Mouse (Mus musculus) heart, postnatal 4 days (tissue): ENCODE measurements around the gene Camkmt. TPM values are rescaled to one million over a fixed set of nuclear protein-coding genes. Genes with fewer than 3 reads are reported as not detected.

Experiments used
- DNase-seq: peaks from one replicate; pipeline ENCODE4 v3.0.0; 2021
- total RNA-seq, 2 experiments: library from RNA; stranded (reverse); gene quantifications; 2 replicates each; pipeline ENCODE4 v1.2.3; 2021

The Camkmt gene
- total RNA-seq, 2 experiments from 2014 or later: 4.1 to 5.3 TPM

DNA sequence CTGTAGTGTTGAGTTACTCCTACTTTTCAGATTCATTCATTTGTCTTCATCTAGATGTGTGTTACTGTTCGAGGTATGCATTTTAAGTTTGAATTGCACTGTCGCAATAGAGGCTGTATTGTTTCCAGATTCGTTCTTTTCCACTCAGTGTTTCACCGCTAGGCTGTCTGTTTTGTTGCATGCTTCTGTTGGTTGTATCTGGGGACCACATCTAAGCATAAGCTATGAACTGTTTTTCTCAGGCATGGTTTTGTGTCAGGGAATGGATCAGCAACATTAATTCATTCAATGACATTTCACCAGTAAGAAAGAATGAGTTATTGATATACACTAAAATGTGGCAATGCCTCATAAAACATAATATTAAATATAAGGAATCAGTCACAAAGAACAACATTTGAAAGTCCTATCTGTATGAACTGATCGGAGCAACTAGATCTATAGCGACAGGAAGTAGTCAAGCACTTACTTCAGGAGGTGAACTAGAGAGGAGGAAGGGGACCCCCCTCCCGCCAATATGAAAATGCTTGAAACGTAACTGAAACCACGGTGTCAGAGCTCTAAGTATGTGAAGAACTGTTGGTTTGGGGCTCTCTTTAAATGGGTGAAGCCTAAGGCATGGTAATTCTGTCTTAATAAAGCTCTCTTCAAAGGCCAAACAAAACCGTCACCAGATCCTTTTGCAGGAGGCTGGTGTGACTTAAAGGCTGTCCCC lies 80.3 kb downstream of the Camkmt start:
- no peak for DNase-seq

DNA sequence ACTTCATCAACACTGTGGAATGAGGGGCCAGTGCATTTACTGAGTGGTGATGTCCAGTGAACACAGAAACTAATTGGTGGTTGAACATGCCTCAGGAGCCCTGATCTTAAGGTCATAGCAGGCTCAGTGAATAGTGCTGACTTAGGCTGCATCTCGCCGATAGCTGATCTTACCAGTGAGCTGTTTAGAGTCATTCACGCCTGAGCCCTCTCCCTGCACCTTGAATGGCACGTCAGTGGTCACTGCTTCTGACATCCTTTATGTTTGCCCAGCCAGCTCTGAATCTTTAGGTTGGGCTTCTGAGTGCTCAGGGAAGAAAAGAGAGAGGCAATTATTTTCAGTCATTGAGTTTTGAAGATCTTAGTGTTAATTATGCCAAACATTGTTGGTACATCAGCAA lies 81.6 kb downstream of the Camkmt start:
- DNase-seq: no peak

DNA sequence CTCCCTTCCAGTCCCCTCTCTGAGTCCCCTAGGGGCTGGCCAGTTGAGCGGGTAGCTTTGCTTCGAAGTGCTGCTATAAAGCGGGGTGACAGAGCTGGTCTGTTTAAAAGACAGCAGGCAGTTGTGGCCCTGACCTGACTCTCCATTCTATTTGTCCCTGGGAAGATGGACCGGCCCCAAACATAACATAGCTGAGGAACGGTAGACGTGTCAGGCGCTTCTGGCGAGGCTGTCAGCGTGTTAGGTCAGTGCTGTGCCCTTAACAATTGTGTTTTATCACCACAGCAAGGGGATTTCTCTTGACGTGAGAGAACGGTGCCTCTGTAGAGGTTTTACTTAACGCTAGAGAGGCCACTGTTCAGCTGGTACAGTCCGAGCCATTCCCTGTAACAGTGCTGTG lies 86.9 kb downstream of the Camkmt start:
- no peak for DNase-seq

DNA sequence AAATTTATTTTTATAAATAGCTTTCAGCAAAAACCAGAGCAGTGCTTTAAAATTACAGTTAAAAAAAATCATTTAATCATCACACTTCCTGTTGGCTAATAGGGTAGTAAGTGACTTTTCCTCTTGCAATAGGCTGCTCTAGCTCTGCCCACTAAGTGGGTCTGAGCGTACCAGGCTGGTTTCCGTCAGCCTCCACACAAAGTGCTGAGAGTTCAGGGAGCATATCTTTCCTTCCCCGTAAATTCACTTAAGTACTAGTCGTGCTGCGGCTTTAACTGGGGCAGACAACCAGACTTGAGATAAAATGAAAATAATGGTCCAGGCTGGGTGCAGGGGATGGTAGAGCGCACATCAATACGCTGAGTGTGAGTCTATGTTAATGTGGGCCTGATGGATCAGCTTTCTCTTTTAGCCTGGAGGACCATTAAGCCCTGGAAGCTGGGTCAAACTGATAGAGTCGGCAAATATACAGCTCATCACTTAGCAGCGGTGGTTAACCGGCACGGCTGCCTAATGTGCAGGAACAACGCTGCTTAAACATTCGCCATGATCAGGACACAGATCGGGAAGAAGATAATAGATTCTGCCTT lies 90.2 kb downstream of the Camkmt start:
- DNase-seq: no peak

DNA sequence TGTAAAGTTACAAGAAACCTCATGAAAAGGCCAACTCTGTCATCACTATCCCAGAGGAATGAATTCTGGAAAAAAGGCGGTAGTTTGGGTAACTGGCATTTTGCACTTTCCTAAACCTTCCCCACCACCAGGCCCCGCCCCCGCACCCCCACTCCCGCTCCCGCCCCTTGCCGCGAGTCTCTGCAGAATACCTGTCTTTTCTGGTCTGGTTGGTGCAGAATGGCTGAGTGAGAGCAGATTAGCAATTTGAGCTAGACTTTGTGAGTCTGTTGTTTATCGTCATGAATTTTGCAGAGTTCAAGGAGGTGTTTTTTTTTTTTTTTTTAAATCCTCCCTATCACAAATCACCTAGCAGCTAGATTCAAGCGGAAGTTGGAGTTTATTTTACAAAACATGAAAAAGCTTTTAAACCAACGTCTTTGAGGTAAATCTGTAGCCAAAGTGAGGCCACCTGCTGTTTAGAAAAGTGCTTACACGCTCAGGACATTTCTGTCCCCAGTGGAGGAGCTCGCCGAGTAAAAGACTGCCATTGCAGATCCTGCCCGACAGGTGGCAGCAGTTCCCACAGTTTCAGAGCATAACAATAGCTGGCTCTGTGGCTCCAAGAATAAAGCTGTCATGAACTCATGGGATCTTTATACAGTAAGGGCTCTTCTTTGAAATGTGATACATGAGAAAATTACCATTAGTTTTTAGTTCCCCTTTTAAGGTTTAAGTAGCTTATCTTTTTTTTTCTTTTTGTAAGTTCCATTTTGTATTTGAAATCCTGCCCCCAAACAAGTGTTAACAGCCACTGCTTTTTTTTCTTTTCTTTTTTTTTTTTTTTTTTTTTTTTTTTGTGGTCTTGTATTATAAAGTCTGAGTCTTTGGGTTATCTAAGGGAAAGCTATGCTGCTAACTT lies 99.1 kb downstream of the Camkmt start:
- DNase-seq: peak; percentile 91

DNA sequence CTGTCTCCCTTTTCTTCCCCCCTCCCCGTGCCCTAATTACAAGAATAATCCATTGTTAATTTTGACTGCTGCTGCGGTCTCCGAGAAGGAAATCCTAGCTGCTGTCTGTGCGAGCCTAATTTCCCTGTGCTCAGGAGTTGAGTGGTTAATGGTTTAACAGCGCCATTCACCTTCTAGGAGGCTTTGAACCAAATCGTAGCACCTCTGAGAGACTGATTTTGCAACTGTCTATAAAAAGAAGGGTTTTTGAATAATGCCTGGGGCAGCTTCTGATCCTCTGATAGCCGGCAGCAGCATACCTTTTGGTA lies 99.7 kb downstream of the Camkmt start:
- DNase-seq: no peak

DNA sequence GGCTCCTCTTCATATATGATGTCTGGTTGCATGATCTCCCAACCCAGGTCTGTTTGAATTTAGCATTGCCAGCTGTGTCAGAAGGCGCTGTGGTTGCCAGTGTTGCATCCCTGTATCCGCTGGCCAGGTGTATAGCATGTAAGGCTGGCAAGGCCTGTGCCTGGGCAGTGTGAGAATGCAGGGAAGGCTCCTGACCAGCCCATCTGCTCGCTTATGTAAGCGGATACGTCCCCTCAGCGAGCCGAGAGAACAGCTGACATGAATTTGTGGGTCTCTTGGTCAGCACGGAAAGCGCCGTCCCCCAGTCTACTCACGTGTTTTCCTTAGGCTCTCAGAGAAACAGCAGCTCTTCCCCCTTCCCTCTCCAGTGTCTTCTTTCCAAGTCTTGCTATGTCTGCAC lies 102.9 kb downstream of the Camkmt start:
- no peak for DNase-seq

DNA sequence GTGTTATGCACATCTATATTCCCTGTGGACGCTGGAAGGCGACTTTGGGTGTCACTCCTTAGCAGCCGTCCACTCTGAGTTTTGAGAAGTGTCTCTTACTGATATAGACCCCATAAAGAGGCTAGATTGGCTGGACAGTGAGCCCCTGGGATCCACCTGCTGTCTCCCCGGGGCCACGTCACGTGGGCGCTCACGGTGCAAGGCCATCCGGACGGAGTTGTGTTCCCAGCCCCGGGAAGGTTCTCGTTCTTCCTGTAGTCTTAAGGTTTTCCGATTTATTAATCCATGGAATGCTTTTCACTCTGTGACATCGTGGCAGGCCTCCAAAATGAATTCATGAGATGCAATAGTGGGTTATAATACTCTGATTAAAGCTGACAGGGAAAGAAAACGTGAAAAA lies 108.4 kb downstream of the Camkmt start:
- no peak for DNase-seq

DNA sequence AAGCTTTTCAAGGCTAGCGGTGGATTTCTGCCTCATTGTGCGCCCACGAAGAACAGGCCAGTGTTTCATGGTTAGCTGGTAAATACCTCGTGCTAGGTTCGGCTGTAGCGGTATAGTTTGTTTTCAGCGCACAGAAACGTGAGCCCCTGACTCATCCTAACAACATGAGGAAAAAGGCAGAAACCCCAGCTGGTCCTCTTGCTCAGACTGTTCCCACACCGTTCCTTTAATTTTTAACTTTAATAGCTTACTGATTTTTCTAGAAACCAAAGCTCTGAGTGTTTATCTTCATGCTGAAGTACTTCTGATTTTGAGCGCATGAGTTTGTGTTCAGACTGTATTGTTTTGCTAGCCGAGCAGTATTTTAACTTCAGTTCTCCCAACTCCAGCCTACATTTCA lies 109.0 kb downstream of the Camkmt start:
- no peak for DNase-seq

DNA sequence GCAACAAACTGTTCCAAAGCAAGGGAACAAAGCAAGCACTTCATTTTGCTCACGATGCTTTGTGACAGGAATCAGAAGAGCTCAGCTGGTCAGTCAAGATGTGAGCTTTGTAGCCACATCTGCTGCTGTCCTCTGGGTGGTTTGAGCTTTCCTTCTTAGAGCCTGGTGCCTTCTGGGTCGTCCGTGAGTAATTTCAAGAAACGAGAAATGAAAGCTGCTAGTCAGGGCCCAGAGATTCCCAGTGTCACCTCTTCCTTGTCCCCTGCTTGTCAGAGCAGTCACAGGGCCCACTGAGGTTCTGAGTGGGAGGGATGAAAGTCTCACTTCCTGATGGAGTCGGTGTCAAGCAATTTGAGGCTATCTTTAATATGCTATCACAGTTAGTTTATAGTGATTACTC lies 127.7 kb downstream of the Camkmt start:
- DNase-seq: no peak

DNA sequence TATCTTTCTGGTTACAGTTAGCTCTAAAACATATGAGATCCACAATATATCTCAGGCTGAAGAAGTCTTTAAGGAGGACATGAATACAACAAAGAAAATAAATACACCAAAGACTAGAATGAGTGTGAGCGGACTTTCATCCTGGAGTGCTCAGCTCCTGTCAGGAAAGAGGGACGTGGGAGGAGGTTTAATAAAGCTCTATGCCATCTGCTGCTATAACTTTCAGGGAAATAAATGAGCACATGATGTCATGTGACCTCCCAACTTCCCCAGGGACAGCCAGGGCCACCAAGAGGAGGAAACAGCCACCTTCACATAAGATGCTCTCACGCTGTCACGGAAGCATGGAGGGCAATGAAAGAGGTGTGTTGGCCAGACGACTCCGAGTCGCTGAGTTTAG lies 151.8 kb downstream of the Camkmt start:
- DNase-seq: no peak

DNA sequence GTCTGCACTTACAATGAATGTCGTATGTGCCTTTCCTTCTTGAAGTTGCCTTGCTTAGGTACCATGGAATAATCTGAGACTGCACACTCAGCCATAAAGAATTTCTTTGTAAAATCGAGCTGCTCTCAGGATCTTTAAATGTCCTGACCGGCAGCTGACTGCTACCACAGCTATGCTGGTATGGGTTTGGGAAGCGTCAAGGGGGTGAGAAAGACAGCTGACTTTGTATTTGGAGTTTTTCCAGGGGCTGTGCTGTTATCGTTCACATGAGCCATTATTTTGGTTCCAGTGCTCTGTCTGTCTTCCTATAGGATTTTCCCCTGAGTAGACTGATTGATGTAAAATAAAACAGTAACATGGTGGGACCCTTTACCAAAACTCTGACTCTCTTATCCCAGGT lies 158.6 kb downstream of the Camkmt start:
- DNase-seq: no peak

DNA sequence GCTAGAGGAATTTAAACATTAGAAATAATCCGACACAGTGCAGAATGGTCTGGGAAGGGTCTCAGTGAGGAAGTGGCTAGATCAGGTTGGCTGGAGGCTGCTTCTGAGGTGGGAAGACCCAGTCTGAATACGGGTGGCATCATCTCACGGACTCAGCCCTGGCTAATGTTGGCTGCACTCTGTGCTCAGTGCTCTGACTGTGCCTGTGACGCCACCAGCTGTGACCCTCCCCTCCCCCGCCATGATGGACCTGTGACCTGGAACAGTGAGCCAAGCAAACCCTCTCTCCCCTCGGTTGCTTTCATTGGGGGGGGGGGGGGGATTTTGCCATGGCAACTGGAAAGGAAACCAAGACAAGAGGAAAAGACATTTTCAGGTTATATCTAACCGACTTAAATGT lies 159.4 kb downstream of the Camkmt start:
- DNase-seq: no peak

DNA sequence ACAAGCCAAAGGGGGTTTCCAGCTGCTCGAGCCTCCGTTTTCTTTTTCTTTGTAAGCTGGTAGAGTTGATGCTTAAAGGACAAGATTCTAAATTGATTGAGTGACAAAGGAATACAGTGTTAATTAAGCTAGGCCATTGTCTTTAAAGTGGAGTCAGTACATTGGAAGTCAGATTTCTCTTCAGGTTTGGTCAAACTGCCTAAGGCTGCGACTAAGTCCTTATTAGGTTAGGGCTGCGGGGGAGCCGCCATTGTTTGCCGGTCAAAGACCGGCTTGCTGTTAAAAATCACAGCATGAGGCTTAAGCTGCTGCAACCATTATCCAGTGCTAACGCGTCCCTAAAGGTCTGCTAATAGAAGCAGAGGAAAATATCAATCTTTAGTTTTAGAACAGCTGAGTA lies 166.6 kb downstream of the Camkmt start:
- no peak for DNase-seq

DNA sequence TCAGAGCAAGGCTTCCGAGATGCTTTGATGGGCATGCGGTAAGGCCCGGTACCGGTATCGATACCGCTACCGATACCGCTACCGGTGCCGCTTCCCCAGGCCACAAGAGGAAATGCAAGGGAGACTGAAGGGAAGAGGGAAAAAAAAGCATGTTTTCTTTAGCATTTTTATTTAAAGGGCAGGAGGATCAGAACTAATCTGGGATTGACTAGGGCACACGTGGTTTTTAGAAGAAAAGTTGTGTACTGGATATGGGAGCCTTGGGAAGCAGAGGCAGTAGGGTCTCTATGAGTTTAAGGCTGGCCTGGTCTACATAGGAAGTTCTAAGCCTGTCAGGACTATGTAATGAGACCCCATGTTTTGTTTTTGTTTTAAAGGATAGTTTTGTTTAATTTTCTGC lies 167.0 kb downstream of the Camkmt start:
- no peak for DNase-seq

DNA sequence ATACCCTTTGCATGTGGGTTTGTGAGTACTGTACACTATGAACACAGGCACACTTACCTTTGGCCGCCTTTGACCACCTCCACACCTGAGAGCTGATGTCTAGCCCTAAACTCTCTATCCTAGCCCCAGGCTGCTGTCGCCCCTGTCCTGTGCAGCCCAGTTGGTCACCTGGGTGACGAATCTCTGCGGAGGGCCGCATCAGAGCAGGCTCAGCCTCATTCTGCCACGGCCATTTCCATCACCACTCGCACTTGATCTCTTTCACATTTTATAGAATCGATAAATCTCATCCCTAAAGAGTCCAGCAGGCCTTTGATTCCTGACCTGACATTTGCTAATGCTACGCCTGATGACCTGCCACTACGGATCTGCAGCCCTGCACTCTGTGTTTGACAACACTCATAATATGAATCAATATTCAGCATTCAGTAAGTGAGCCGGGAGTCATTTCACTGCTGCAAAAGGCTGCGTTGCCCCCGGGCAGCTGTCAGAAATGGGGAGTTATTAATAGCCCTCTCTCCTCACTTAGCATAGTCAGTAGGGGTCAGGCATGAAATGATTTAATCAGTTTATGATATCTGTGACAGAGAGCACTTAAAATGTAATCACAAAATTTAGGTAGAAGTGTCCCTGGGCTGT lies 168.5 kb downstream of the Camkmt start:
- no peak for DNase-seq

DNA sequence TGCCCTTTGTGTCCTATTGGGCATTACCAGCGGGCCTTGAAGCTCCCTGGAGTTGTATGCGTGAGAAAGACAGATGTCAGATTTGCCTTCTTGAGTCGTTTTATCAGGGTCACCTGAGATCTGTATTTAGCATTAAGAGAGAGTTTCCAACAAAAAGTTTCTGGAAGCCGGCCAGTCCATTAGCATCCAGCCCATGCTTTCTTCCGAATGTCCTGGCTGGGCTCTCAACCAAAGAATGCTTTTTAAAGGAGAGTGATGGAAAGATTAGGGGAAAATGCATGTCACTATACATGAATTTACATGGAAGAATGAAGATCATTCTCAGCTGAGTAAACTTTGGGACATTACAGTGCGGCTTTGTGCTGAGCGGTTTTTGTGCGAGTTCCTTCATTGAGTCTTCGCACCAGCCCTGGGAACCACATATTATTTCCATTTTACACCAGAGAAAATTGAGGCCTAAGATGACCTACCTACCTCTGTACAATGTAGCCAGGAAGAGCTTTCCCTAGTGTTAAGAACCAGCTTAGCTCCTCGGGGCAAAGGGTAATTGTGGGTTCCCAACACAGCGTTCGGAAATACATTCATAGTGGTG lies 176.6 kb downstream of the Camkmt start:
- no peak for DNase-seq

DNA sequence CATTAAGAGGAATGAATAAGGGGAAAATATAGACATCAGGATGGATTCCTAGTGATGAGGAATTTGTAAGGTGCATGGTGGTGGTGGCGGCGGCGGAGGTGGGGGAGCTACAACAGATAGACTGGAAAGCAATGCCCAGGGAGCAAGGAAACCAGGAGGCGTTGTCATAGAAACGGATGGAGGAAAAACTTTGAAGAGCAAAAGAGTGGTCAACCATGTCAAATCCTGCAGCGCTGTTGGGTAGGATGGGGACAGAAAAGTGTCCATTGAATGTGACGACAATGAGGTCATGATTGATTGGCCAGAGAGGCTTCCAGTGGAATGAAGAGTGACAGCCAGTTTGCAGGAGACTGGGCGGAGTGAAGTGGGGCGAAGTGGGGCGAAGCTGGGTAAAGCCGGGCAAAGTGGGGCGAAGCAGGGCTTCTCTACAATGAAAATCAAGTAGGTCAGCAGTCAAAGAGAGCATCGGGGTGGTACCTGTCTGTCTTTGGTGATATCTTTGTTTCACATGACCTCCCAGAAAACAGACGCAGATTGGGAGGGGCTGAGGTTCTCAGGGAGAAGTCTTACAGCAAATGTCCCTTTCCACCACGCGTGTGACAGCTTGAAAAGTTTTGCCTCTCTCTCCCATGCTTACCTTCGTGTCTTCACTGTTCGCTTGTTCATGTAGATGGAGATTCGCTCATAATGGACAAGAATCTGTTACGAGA lies 181.3 kb downstream of the Camkmt start:
- no peak for DNase-seq

DNA sequence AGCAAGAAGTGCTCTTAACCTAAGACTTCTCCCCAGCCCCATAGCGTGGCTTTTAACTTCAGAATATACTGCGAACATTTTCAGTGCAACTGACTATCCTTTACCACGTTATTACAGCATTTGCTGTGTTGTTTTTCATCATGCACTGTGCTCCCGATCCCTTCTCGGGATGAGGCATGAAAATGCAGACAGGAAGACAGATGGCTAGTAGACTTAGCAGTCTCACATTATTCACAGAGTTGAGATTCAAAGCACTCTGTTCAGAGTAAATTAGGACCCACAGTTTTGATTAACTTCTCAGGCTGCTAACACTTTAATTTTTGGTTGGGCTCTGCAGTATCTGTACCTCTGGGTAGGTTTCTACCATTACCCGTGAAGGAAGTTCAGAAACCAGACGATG lies 189.4 kb downstream of the Camkmt start:
- no peak for DNase-seq

DNA sequence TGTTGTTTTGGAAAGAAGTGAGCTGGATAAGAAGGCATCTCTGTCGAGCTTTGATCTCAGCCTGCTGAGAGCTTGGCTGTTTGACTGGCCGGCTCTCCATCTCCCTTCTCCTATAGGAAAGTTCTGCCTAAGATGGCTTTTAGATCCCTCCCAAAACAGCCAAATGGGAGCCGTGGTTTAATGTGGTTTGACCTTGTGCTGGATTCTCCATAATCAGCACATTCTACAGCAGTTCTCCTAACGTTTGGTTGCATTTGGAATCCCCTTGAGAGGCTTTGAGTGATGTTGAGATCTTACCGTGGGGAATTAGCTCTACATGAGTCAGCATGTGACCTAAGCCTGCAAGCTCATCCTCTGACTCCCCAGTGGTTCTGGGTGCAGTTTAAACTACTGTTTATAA lies 192.1 kb downstream of the Camkmt start:
- DNase-seq: no peak

DNA sequence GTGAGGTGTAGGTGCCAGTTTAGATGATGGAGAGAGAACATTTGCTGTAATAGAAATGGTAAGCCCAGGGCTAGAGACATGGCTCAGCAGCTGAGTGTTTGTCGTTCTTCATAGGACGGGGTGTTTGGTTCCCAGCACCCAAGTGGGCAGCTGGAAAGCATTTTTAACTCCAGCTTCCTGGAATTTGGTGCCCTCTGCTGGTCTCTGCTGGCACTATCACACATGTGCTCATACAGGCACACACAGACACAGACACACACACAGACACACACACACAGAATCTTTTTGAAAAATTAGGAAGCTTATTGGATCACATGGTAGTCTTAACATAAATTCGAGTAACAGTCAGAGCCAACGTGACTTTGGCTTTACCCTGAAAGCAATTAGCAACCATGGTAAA lies 200.8 kb downstream of the Camkmt start:
- DNase-seq: no peak

DNA sequence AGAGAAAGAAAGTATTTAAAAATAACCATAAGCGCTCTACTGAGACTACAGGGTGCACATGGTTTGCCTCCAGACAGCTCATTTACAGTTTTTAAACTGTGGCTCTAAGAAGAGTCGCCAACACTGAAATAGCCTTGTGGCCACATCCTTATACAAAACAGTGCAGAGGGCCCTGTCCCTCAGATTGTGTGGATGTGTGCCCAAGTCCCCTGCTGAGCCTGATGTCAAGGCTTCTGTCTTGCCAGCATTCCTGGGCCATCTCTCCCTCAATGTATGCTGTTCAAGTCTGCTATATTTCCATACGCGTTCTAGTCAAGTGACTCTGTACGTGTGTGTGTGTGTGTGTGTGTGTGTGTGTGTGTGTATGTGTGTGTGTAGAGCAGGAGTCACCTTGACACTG lies 201.2 kb downstream of the Camkmt start:
- no peak for DNase-seq
